Mouse (Mus musculus) ES-Bruce4 (cell line): ENCODE data around the gene Map3k14.

ENCODE experiments used
- CTCF ChIP-seq: IDR thresholded peaks from one replicate; pipeline ENCODE4 v1.8.1; 2011; ENCODE audit warnings: low read depth, low read length
- POLR2A ChIP-seq: IDR thresholded peaks from one replicate; pipeline ENCODE4 v1.8.1; 2011; ENCODE audit warnings: low read length; ENCODE audit not compliant: insufficient read depth

DNA sequence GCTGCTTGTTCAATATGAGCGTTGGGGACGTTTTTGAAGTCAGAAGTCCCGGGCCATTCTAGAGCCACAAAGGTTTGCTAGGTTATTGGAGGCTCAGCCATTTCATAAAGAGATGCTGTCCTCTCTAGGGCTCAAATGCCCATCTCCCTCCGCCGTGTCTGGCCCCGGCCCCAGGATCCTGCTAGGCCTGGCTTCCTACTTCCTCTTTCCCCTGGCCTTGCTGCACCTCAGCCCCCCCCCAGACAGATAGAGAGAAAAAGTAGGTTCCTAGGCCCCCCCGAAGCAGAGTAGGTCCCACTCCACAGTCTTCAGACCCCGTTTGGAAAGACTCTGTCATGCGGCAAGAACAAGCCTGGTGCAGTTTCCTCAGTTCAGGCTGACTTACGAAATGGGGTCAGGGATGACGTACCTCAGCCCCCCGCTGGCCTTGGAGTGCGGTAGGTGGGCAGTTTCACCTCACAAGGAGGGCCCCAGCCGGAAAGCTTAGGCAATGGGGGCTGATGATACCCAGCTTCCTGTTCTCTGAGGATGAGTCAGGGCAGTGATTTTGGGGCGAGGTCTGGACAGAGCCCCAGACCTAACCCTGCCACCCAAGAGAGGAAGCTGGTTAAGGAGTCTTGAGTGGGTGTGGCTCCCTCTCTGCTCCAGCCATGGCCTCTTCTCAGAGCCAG is 89.3 kb downstream of the Map3k14 start:
- TF ChIP-seq POLR2A (no peak), CTCF (no peak)
